Mouse (Mus musculus) frontal cortex, postnatal 36 days (tissue): Measurements from ENCODE around the gene Prr15.

ENCODE experiments used
- DNase-seq, 2 experiments: peaks; one replicate each; pipeline ENCODE4 v3.0.0; 2022; ENCODE audit warnings: low spot score in 2 of 2

The Prr15 gene

GRCm38 (mm10) chr6:54331765-54332164, 6.1 kb downstream of the Prr15 start:
- no peak for DNase-seq

GRCm38 (mm10) chr6:54332203-54332602, 6.6 kb downstream of the Prr15 start:
- DNase-seq = no peak

GRCm38 (mm10) chr6:54333116-54333651, 7.5 kb downstream of the Prr15 start:
- no peak for DNase-seq

GRCm38 (mm10) chr6:54333652-54334396, 8.2 kb downstream of the Prr15 start:
- DNase-seq = no peak

- no peak for DNase-seq
These were observed 11.7 kb downstream of the Prr15 start for GRCm38 (mm10) chr6:54337321-54337720.

GRCm38 (mm10) chr6:54341133-54341532, 15.5 kb downstream of the Prr15 start:
- DNase-seq = no peak

- no peak for DNase-seq
These were observed 16.6 kb downstream of the Prr15 start for GRCm38 (mm10) chr6:54342223-54342622.

- no peak for DNase-seq
These were observed 26.2 kb downstream of the Prr15 start for GRCm38 (mm10) chr6:54351860-54352259.

GRCm38 (mm10) chr6:54352931-54353690, 27.5 kb downstream of the Prr15 start:
- DNase-seq = no peak

- no peak for DNase-seq
These were observed 28.1 kb downstream of the Prr15 start for GRCm38 (mm10) chr6:54353698-54354097.

GRCm38 (mm10) chr6:54355626-54356025, 30.0 kb downstream of the Prr15 start:
- DNase-seq = no peak

GRCm38 (mm10) chr6:54362526-54363324, 37.1 kb downstream of the Prr15 start:
- DNase-seq = no peak

GRCm38 (mm10) chr6:54364406-54365136, 38.9 kb downstream of the Prr15 start:
- no peak for DNase-seq

GRCm38 (mm10) chr6:54366607-54367006, 41.0 kb downstream of the Prr15 start:
- DNase-seq = no peak

- DNase-seq = peak in 1 of 2 experiments; percentile 70
These were observed 42.4 kb downstream of the Prr15 start for GRCm38 (mm10) chr6:54368071-54368470.

- no peak for DNase-seq
These were observed 44.4 kb downstream of the Prr15 start for GRCm38 (mm10) chr6:54369913-54370542.

- DNase-seq = no peak
These were observed 46.2 kb downstream of the Prr15 start for GRCm38 (mm10) chr6:54371874-54372273.

- no peak for DNase-seq
These were observed 53.7 kb downstream of the Prr15 start for GRCm38 (mm10) chr6:54379356-54379755.
